Mouse (Mus musculus) kidney, embryonic 15.5 days (tissue): ENCODE measurements around the gene Pitpnb. TPM values are rescaled to one million over a fixed set of nuclear protein-coding genes. Genes with fewer than 3 reads are reported as not detected.

ENCODE experiments used
- ATAC-seq: fragments of 200-750 bp; cut with Nextera tagmentation; replicated peaks from 2 replicates; pipeline ENCODE4 v1.8.0; 2017; ENCODE audit warnings: moderate TSS enrichment; ENCODE audit not compliant: low FRiP score
- H3K27ac ChIP-seq: fragments of 300-500 bp; sonication (generic); 2 replicates; pipeline ENCODE4 v1.5.1; 2015; ENCODE audit warnings: mild to moderate bottlenecking, inconsistent platforms
- H3K27me3 ChIP-seq: fragments of 300-500 bp; sonication (generic); 2 replicates; pipeline ENCODE4 v1.6.1; 2015; ENCODE audit warnings: inconsistent platforms
- H3K36me3 ChIP-seq: fragments of 300-500 bp; sonication (generic); 2 replicates; pipeline ENCODE4 v1.6.1; 2015; ENCODE audit warnings: inconsistent platforms
- H3K4me1 ChIP-seq: fragments of 300-500 bp; sonication (generic); 2 replicates; pipeline ENCODE4 v1.6.1; 2015; ENCODE audit warnings: inconsistent platforms
- H3K4me2 ChIP-seq: fragments of 300-500 bp; sonication (generic); 2 replicates; pipeline ENCODE4 v1.6.1; 2015; ENCODE audit warnings: moderate library complexity, mild to moderate bottlenecking, inconsistent platforms
- H3K4me3 ChIP-seq: fragments of 300-500 bp; sonication (generic); replicated peaks from 2 replicates; pipeline ENCODE4 v1.5.1; 2015; ENCODE audit warnings: mild to moderate bottlenecking, inconsistent platforms
- H3K9ac ChIP-seq: fragments of 300-500 bp; sonication (generic); 2 replicates; pipeline ENCODE4 v1.6.1; 2015; ENCODE audit warnings: mild to moderate bottlenecking, inconsistent platforms
- H3K9me3 ChIP-seq: fragments of 300-500 bp; sonication (generic); replicated peaks from 2 replicates; pipeline ENCODE4 v1.6.1; 2016; ENCODE audit warnings: inconsistent platforms
- WGBS: fragments of 180-500 bp; shearing (Covaris S2); methylation state at CpG from one replicate; pipeline ENCODE4 v1.1.7; 2015; ENCODE audit warnings: mixed read lengths; 5-methylcytosine and 5-hydroxymethylcytosine counted together
- polyA plus RNA-seq: library from polyadenylated mRNA; unstranded; fragments of >200 nt; fragmentation: Nextera tagmentation; extraction: Ambion mirVana; gene quantifications from 2 replicates; pipeline ENCODE4 v1.2.1, GENCODE M21; 2015

The Pitpnb gene
- polyA plus RNA-seq, 1 experiment from 2014 or later = 104 TPM

DNA sequence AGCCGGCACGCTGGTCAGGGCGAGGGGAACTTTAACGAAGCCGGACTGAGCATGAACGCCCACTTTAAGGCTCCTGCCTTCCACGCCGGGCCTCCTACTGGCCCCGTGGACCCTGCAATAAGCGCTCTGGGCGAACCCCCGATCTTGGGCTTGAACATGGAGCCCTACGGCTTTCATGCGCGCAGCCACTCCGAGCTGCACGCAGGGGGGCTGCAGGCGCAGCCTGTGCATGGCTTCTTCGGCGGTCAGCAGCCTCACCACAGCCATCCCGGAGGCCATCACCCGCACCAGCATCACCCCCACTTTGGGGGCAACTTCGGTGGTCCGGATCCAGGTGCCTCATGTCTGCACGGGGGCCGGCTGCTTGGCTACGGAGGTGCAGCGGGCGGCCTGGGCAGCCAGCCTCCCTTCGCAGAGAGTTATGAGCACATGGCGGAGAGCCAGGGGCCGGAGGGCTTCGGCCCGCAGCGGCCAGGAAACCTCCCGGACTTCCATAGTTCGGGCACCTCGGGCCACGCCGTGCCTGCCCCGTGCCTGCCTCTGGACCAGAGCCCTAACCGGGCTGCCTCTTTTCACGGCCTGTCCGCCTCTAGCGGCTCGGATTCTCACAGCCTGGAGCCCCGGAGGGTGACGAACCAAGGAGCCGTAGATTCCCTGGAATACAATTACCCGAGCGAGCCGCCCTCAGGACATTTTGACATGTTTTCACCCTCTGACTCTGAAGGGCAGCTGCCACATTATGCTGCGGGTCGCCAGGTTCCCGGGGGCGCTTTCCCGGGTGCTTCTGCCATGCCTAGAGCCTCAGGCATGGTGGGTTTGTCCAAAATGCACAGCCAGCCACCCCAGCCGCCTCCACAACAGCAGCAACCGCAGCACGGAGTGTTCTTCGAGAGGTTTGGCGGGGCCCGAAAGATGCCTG, 87.9 kb downstream of the Pitpnb start:
- Histone ChIP-seq H3K9ac (peak overlapping the region; percentile 78), H3K27ac (no peak overlapping the region), H3K4me3 (peak overlapping the region; percentile 78), H3K4me2 (peak overlapping the region; percentile 94), H3K27me3 (peaks cover 86% of the 10 kb centered on the region), H3K4me1 (peaks cover 70% of the 10 kb centered on the region), H3K9me3 (no peaks in the 10 kb centered on the region), H3K36me3 (peaks cover 7% of the 10 kb centered on the region; the same call in 1 of the 2 replicates)
- WGBS = 2% methylated on average over 63 of the region's 63 CpGs
- ATAC-seq = no peak

GRCm38 (mm10) chr5:111419121-111419881, 88.7 kb downstream of the Pitpnb start:
- H3K4me1 ChIP-seq = peaks cover 73% of the 10 kb centered on the region
- peaks cover 7% of the 10 kb centered on the region; the same call in 1 of the 2 replicates for H3K36me3 ChIP-seq
- peaks cover 85% of the 10 kb centered on the region for H3K27me3 ChIP-seq
- 0 out of 2 replicates have a peak overlapping the region, but pooled peaks have one; percentile 78 for H3K9ac ChIP-seq
- 8% methylated on average over 42 of the region's 42 CpGs for WGBS
- no peak for ATAC-seq
- no peak overlapping the region for H3K27ac ChIP-seq
- no peaks in the 10 kb centered on the region for H3K9me3 ChIP-seq
- peak overlapping the region; percentile 78 for H3K4me3 ChIP-seq
- peak overlapping the region; percentile 94 for H3K4me2 ChIP-seq

DNA sequence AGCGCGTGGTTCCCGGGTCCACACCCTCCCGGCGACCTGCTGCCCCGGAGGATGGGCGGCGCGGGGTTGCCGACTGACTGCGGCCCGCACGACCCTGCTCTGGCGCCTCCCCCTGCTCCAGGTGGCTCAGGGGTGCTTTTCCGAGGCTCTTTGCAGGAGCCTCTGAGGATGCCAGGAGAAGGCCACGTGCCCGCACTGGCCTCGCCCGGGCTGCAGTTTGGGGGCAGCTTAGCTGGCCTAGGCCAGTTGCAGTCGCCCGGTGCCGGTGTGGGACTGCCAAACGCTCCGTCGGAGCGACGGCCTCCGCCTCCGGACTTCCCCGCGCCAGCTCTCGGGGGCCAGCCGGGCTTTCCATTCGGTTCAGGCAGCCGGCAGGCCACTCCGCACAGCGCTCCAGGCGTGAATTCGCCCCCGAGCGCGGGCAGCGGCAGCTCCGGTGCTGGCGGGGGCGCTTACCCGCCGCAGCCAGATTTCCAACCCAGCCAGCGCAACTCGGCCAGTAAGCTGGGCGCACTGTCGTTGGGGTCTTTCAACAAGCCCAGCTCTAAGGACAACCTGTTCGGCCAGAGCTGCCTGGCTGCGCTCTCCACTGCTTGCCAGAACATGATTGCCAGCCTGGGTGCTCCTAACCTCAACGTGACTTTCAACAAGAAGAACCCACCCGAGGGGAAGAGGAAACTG, 89.6 kb downstream of the Pitpnb start:
- Histone ChIP-seq H3K9ac (no peak overlapping the region; the same call in 1 of the 2 replicates), H3K4me1 (peaks cover 77% of the 10 kb centered on the region), H3K9me3 (no peaks in the 10 kb centered on the region), H3K36me3 (peaks cover 7% of the 10 kb centered on the region; the same call in 1 of the 2 replicates), H3K27me3 (peaks cover 84% of the 10 kb centered on the region), H3K4me2 (peak overlapping the region; percentile 94), H3K4me3 (peak overlapping the region; percentile 78), H3K27ac (no peak overlapping the region)
- WGBS = 4% methylated on average over 56 of the region's 56 CpGs
- no peak for ATAC-seq

GRCm38 (mm10) chr5:111420896-111421295, 90.3 kb downstream of the Pitpnb start:
- peaks cover 7% of the 10 kb centered on the region; the same call in 1 of the 2 replicates for H3K36me3 ChIP-seq
- H3K9ac ChIP-seq = no peak overlapping the region
- no peak for ATAC-seq
- no peak overlapping the region for H3K27ac ChIP-seq
- WGBS = 56% methylated on average over 22 of the region's 22 CpGs
- H3K4me1 ChIP-seq = peaks cover 82% of the 10 kb centered on the region
- H3K4me2 ChIP-seq = peak overlapping the region; percentile 94
- peak overlapping the region; percentile 78 for H3K4me3 ChIP-seq
- H3K27me3 ChIP-seq = peaks cover 83% of the 10 kb centered on the region
- H3K9me3 ChIP-seq = no peaks in the 10 kb centered on the region

- no peak for ATAC-seq
- H3K27ac ChIP-seq = no peak overlapping the region
- peaks cover 81% of the 10 kb centered on the region for H3K4me1 ChIP-seq
- H3K36me3 ChIP-seq = peaks cover 7% of the 10 kb centered on the region; the same call in 1 of the 2 replicates
- WGBS = 74% methylated on average over 15 of the region's 15 CpGs
- peak overlapping the region; percentile 94; the same call in 1 of the 2 replicates for H3K4me2 ChIP-seq
- H3K9me3 ChIP-seq = no peaks in the 10 kb centered on the region
- peaks cover 84% of the 10 kb centered on the region for H3K27me3 ChIP-seq
- H3K9ac ChIP-seq = no peak overlapping the region
- peak overlapping the region; percentile 78; the same call in 1 of the 2 replicates for H3K4me3 ChIP-seq
Observed at GRCm38 (mm10) chr5:111421424-111421823, 90.9 kb downstream of the Pitpnb start.

DNA sequence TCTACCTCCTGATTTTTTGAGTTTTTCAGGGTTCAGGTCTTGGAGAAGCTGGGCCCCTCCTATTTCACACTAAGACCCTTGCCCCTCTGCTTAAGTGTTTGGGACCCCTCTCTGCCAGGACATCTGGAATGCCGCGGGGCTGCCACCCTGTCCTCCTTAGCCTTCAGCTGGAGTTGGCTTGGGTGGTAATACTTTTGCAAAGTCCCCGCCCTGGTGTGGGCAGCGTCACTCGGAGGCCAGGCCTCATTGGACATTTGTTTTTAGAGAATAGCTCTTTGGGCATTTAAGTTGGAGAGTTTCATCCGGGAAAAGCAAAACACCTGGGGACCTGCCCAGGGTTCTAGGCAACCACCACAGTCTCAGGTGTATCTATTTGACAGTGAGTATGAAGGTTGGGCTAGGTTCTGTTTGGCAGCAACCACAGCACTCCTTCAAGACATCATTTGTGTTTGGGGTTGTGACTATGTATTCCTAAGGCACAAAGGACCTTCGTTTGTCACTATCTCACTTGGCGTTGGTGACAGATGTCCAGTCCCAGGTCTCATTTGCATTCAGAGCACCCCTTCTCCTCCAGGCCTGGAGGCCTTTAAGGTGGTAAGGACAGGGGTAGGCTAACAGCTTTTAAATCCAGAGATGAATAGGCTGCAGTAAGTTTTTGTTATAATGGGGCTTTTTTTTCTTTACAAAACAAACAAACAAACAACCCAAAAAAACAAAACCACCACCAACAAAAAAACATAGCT, 91.7 kb downstream of the Pitpnb start:
- Histone ChIP-seq H3K4me3 (peak overlapping the region; percentile 78; the same call in 1 of the 2 replicates), H3K4me1 (peaks cover 75% of the 10 kb centered on the region), H3K27me3 (peaks cover 90% of the 10 kb centered on the region), H3K9ac (no peak overlapping the region), H3K4me2 (peak overlapping the region; percentile 94), H3K27ac (no peak overlapping the region), H3K9me3 (no peaks in the 10 kb centered on the region), H3K36me3 (peaks cover 7% of the 10 kb centered on the region; the same call in 1 of the 2 replicates)
- ATAC-seq = no peak
- 80% methylated on average over 8 of the region's 8 CpGs for WGBS

- peaks cover 95% of the 10 kb centered on the region for H3K27me3 ChIP-seq
- 82% methylated on average over 10 of the region's 10 CpGs for WGBS
- no peak overlapping the region for H3K9ac ChIP-seq
- no peak overlapping the region for H3K4me3 ChIP-seq
- no peaks in the 10 kb centered on the region for H3K9me3 ChIP-seq
- ATAC-seq = no peak
- H3K4me1 ChIP-seq = peaks cover 67% of the 10 kb centered on the region
- H3K27ac ChIP-seq = no peak overlapping the region
- peak overlapping the region; percentile 10 for H3K4me2 ChIP-seq
- H3K36me3 ChIP-seq = peaks cover 7% of the 10 kb centered on the region; the same call in 1 of the 2 replicates
Observed at GRCm38 (mm10) chr5:111423011-111423410, 92.4 kb downstream of the Pitpnb start.

DNA sequence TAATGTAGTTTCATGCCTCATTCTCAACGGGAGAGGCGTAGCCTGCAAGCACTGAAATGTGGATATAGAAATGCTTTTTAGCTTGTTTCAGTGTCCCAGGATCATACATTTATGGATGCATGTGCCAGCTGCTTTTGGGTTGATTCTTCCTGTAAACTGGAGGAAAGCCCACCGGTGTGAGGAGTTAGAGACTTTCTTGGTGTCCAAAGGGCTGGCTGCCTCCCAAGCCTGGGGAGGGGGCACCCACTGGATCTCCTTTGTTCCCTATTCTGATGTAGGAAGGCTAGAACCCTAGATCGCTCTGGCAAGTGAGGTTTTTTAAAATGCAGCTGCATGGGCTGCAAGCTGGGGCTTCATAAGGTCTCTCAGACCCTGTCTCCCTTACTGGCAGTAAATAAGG, 93.1 kb downstream of the Pitpnb start:
- WGBS = 59% methylated on average over 4 of the region's 4 CpGs
- Histone ChIP-seq H3K9me3 (no peaks in the 10 kb centered on the region), H3K27ac (no peak overlapping the region), H3K4me2 (peak overlapping the region; percentile 28), H3K27me3 (peaks cover 94% of the 10 kb centered on the region), H3K36me3 (peaks cover 7% of the 10 kb centered on the region; the same call in 1 of the 2 replicates), H3K4me3 (no peak overlapping the region), H3K4me1 (peaks cover 61% of the 10 kb centered on the region), H3K9ac (no peak overlapping the region)
- no peak for ATAC-seq

DNA sequence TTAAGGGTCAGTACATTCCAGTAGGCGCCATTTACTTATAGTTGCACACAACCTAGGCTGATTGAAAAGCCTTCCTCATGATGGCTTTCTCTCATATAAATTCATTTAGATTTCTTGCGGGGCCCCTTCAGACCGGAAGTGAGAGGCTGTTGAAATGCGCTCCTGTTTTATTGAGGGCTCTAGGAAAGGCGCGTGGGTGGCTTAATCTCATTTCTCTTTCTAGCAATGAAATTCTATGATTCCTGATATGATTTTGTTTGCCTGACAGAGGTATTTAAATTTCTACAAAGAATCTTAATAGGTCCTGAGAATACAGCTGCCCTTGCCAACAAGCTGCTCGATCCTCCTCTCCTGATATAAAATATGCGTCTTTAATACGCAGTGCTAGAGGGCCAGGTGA, 95.2 kb downstream of the Pitpnb start:
- H3K36me3 ChIP-seq = peaks cover 7% of the 10 kb centered on the region; the same call in 1 of the 2 replicates
- ATAC-seq = no peak
- H3K4me3 ChIP-seq = no peak overlapping the region
- no peaks in the 10 kb centered on the region for H3K9me3 ChIP-seq
- H3K9ac ChIP-seq = no peak overlapping the region
- peaks cover 51% of the 10 kb centered on the region for H3K4me1 ChIP-seq
- WGBS = 81% methylated on average over 9 of the region's 9 CpGs
- no peak overlapping the region for H3K4me2 ChIP-seq
- peaks cover 82% of the 10 kb centered on the region for H3K27me3 ChIP-seq
- no peak overlapping the region for H3K27ac ChIP-seq

DNA sequence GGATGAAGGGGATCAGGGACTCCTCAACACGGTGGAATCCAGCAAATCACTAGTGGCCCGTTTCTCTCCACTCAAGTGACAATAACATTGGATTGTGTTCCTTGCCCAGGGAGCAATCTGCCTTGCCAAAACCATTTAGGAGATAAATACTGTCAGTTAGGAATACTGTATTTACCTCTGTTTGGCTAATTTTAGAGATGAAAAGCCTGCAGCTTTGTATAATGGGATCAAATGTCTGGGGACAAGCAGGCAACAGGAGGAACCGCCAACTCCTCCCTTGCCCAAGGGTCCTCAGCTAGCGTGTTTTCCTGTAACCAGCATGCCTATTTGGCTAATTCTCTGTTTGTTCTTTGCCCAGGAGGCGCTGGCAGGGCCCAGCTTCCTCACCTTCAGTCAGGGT, 95.7 kb downstream of the Pitpnb start:
- Histone ChIP-seq H3K27me3 (peaks cover 80% of the 10 kb centered on the region), H3K36me3 (peaks cover 6% of the 10 kb centered on the region; the same call in 1 of the 2 replicates), H3K9ac (no peak overlapping the region), H3K27ac (no peak overlapping the region), H3K9me3 (no peaks in the 10 kb centered on the region), H3K4me3 (no peak overlapping the region), H3K4me2 (no peak overlapping the region), H3K4me1 (peaks cover 51% of the 10 kb centered on the region)
- ATAC-seq = no peak
- WGBS = 71% methylated on average over 5 of the region's 5 CpGs

DNA sequence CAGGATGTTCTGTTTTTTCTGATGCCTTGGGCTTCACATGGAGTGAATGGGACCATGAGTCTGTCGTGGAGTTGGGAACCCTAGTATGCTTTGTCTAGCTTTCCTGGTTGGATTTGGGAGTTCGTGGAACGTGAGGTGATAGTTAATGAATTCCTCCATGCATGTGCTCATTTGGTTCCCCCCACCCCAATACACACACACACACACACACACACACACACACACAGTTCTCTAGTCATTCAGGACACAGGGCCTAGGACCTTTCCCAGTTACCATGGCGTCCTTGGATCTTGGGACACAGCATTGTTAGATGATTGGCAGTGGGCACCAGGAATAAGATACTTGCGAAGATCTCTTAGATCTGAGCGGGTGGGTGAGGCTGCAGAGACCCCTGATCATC, 98.3 kb downstream of the Pitpnb start:
- no peaks in the 10 kb centered on the region for H3K9me3 ChIP-seq
- no peaks in the 10 kb centered on the region for H3K36me3 ChIP-seq
- no peak overlapping the region for H3K9ac ChIP-seq
- no peak for ATAC-seq
- peaks cover 74% of the 10 kb centered on the region for H3K27me3 ChIP-seq
- peaks cover 56% of the 10 kb centered on the region for H3K4me1 ChIP-seq
- H3K4me2 ChIP-seq = no peak overlapping the region
- H3K4me3 ChIP-seq = no peak overlapping the region
- no peak overlapping the region for H3K27ac ChIP-seq
- 86% methylated on average over 6 of the region's 6 CpGs for WGBS
